Mouse (Mus musculus) bone marrow macrophage, adult 2 months (primary cell): ENCODE data around the gene 5430427O19Rik.

Experiments used
- CTCF ChIP-seq: IDR thresholded peaks from 2 replicates; pipeline ENCODE4 v1.5.1; 2012; ENCODE audit warnings: low read depth, mild to moderate bottlenecking, low read length, moderate library complexity
- POLR2A ChIP-seq: IDR thresholded peaks from 2 replicates; pipeline ENCODE4 v1.6.1; 2012; ENCODE audit warnings: mild to moderate bottlenecking, low read depth, low read length, borderline replicate concordance

- TF ChIP-seq POLR2A (no peak), CTCF (no peak)
Observed at GRCm38 (mm10) chrX:85855938-85856337, 14.2 kb upstream of the 5430427O19Rik start.
